Mouse (Mus musculus) spleen, postnatal 0 days (tissue): ENCODE measurements around the gene Krt36. TPM values are rescaled to one million over a fixed set of nuclear protein-coding genes. Genes with fewer than 3 reads are reported as not detected.

Source experiments
- polyA plus RNA-seq: library from polyadenylated mRNA; unstranded; fragments of >200 nt; fragmentation: Nextera tagmentation; extraction: Ambion mirVana; gene quantifications from 2 replicates; pipeline ENCODE4 v1.2.1, GENCODE M21; 2015

Krt36 gene
- polyA plus RNA-seq, result not detected in 2 replicates

DNA sequence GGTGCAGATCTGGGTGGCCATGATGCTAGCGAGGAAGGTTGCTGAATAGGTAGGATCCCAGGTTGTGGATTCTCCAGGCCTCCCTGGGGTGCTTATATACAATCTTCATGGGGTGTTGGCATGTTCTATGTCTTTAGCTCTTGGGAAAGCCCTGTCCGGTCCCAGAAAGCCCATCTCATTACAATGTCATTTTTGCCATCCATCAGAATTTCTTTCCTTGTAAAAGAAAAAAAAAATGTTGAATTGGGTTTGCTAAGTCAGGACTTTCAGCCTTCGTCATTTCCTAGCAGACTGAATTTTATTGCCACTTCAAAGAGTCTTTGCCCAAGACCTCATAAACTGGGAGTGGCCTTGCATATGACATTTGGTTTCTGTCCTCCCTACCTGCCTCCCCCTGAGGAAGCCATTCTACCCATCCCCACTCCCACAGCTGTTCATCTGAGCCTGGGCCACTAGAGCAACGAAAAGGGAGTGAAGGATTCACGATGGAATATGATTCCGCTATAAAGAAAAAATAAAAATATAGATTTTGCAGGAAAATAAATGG, at the start of gene Krt36:
Krt36 (minus strand) TSS at position 51 of the 547 bp plus-strand sequence.

DNA sequence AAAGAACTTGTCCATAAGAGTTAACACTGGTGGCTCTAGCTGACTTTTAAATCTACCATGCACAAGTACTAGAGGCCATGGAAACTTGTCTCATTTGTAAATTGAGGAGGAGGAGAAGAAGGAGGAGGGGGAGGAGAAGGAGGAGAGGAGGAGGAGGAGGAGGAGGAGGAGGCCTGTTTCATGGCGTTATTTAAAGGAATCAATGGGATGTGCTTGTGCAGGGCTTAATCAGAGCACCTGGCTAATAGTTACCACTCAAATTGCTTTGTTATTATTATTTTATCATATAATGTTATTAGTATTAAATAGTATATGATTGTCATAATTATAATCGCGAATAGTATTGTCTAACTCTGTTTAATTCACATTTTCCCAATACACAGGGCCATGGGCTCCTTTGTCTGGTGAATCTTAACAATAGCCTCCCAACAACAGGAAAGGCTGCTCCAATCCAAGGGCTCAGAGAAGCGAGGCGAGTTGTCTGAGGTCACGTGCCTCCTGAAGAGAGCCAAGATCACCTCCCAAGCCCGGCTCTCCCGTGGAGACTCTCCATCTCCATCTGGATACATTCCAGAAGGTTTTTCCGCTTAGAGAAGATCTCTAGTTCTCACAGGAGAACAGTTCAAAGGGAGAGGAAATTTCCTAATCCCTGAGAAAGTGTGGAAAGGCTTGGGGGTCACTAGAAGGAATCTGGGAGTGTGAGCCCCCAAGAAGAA, 43.3 kb upstream of the Krt36 start, which contains the start of gene Krt19:
Krt19 (minus strand) TSS at position 51 of the 716 bp plus-strand sequence.

GRCm38 (mm10) chr11:100135731-100136130, 30.3 kb upstream of the Krt36 start, which contains the start of gene Krt15:
Gene Krt15 (minus strand): TSS chr11:100135928.

GRCm38 (mm10) chr11:100121466-100121865, 16.0 kb upstream of the Krt36 start, which contains the start of gene Krt13:
Gene Krt13 (minus strand): TSS chr11:100121566.

DNA sequence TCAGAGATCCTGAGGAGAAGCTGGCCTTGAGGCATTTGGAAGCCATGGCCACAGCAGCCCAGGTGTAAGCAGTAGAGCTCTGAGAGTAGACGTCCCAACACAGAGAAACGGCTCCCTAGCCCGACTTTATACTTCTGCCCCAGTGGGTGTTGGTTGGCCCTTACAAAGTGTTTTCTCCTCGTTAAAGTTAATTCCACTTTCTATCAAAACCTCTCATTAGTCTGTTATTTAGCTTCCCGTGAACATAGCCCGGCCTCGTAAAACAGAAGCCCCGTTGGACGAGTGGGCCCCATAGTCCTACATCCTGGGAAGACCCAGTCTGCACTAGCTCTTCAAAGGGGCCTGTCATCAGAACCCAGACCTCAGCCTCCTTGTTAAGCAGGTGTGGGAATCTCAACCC, 9.3 kb downstream of the Krt36 start, which contains the start of gene Krt35:
Krt35 (minus strand) TSS at position 101 of the 400 bp plus-strand sequence.

DNA sequence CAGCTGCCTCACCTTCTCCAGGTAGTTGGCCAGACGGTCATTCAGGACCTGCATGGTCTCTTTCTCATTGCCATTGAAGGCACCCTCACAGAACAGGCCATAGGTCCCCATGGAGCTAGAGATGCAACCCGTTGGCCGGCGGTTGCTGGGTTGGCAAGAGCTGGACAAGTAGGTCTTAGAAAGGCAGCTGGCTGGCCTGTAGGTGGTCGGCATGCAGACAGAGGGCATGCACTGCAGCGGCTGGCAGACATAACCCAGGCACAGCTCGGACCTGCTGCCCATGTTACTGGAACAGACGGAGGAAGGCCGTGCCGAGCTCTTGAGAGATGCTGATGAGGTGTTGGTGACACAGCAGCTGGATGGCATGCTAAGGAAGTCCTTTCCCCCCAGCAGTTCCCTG, 17.6 kb downstream of the Krt36 start, which contains the start of gene Krt32:
Krt32 (minus strand) TSS at position 366 of the 400 bp plus-strand sequence.

Other genes starting within 250 kb of the Krt36 start
- gene Gm11568, start 247.7 kb downstream of the Krt36 start, polyA plus RNA-seq, result not detected in 2 replicates
- gene Gm11559, start 241.2 kb downstream of the Krt36 start, polyA plus RNA-seq, result not detected in 2 replicates
- not detected in 2 replicates for gene Krtap9-1, start 232.2 kb downstream of the Krt36 start, polyA plus RNA-seq
- gene Gm11567, start 226.4 kb downstream of the Krt36 start, polyA plus RNA-seq, result not detected in 2 replicates
- gene Krtap31-1, start 197.7 kb downstream of the Krt36 start, polyA plus RNA-seq, result not detected in 2 replicates
- not detected in 2 replicates for gene Gm11565, start 190.9 kb downstream of the Krt36 start, polyA plus RNA-seq
- gene Krtap31-2, start 169.3 kb downstream of the Krt36 start, polyA plus RNA-seq, result not detected in 2 replicates
- gene Krtap9-5, start 157.2 kb downstream of the Krt36 start, polyA plus RNA-seq, result not detected in 2 replicates
- not detected in 2 replicates for gene Krtap29-1, start 126.6 kb downstream of the Krt36 start, polyA plus RNA-seq
- not detected in 2 replicates for gene Krtap16-1, start 119.0 kb downstream of the Krt36 start, polyA plus RNA-seq
- gene Krtap17-1, start 111.6 kb downstream of the Krt36 start, polyA plus RNA-seq, result not detected in 2 replicates
- gene Krt33a, start 89.4 kb downstream of the Krt36 start, polyA plus RNA-seq, result not detected in 2 replicates
- gene Krt33b, start 75.8 kb downstream of the Krt36 start, polyA plus RNA-seq, result not detected in 2 replicates
- gene Krt34, start 64.1 kb downstream of the Krt36 start, polyA plus RNA-seq, result not detected in 2 replicates
- not detected in 2 replicates for gene Krt31, start 55.1 kb downstream of the Krt36 start, polyA plus RNA-seq
- not detected in 2 replicates for gene Krt32, start 17.4 kb downstream of the Krt36 start, polyA plus RNA-seq
- gene Krt35, start 9.4 kb downstream of the Krt36 start, polyA plus RNA-seq, result not detected in 2 replicates
- gene Krt13, start 15.9 kb upstream of the Krt36 start, polyA plus RNA-seq, result 0.12 and 0.38 TPM in 2 replicates
- gene Krt15, start 30.3 kb upstream of the Krt36 start, polyA plus RNA-seq, result 1.00 and 1.1 TPM in 2 replicates
- 39.8 and 40.8 TPM in 2 replicates for gene Krt19, start 43.0 kb upstream of the Krt36 start, polyA plus RNA-seq
- gene Krt9, start 87.6 kb upstream of the Krt36 start, polyA plus RNA-seq, result not detected in 2 replicates
- gene Krt14, start 101.9 kb upstream of the Krt36 start, polyA plus RNA-seq, result 7.3 and 10.0 TPM in 2 replicates
- not detected in 2 replicates for gene Krt16, start 143.3 kb upstream of the Krt36 start, polyA plus RNA-seq
- 0.35 and 0.47 TPM in 2 replicates for gene Krt17, start 155.4 kb upstream of the Krt36 start, polyA plus RNA-seq
- not detected in 2 replicates for gene Krt42, start 164.2 kb upstream of the Krt36 start, polyA plus RNA-seq
- 1,779 and 1,788 TPM in 2 replicates for gene Eif1, start 214.3 kb upstream of the Krt36 start, polyA plus RNA-seq
- gene Gast, start 228.8 kb upstream of the Krt36 start, polyA plus RNA-seq, result not detected in 2 replicates